Mouse (Mus musculus): Measurements from ENCODE around the gene Trim28. TPM values are rescaled to one million over a fixed set of nuclear protein-coding genes. Genes with fewer than 3 reads are reported as not detected.

The Trim28 gene
- 250 and 266 TPM in 2 replicates for polyA plus RNA-seq (2012; rRNA removed)

- H3K4me3 ChIP-seq (replicated peaks; ENCODE audit: insufficient read depth, low read depth, low read length), result no peak within 1 kb of the TSS
- no peak for TF ChIP-seq POLR2A (IDR thresholded peaks at IDR 0.05; ENCODE audit: borderline replicate concordance, insufficient read depth, low read length)
- no peak for TF ChIP-seq CTCF (IDR thresholded peaks at IDR 0.05; ENCODE audit: borderline replicate concordance, insufficient read depth, low read depth, low read length)
- no peaks in the 10 kb centered on the region for H3K27me3 ChIP-seq (ENCODE audit: control insufficient read depth, insufficient read depth, low read length)
- no peak for DNase-seq
- 81% methylated on average over 3 of the region's 3 CpGs for whole genome bisulfite sequencing
- no peak within 1 kb of the TSS for H3K27ac ChIP-seq (ENCODE audit: insufficient read depth, low read length)
- H3K4me1 ChIP-seq (ENCODE audit: control insufficient read depth, insufficient read depth, low read length), result no peaks in the 10 kb centered on the region
Measured at GRCm38 (mm10) chr7:12998851-12999250, at the start of gene Trim28. TSS of gene Trim28 (plus strand) at chr7:12999114.

- H3K4me3 ChIP-seq (replicated peaks; ENCODE audit: insufficient read depth, low read depth, low read length), result peak overlapping the region; percentile 72
- TF ChIP-seq POLR2A (IDR thresholded peaks at IDR 0.05; ENCODE audit: borderline replicate concordance, insufficient read depth, low read length) (no peak), CTCF (IDR thresholded peaks at IDR 0.05; ENCODE audit: borderline replicate concordance, insufficient read depth, low read depth, low read length) (no peak)
- H3K27ac ChIP-seq (ENCODE audit: insufficient read depth, low read length), result peak overlapping the region; percentile 15
- WGBS, result 8% methylated on average over 16 of the region's 16 CpGs
- H3K4me1 ChIP-seq (ENCODE audit: control insufficient read depth, insufficient read depth, low read length), result no peaks in the 10 kb centered on the region; the same call in 1 of the 2 replicates
- H3K27me3 ChIP-seq (ENCODE audit: control insufficient read depth, insufficient read depth, low read length), result no peaks in the 10 kb centered on the region
- DNase-seq, result no peak
Measured at GRCm38 (mm10) chr7:12949872-12950229, 49.1 kb upstream of the Trim28 start.

GRCm38 (mm10) chr7:12954896-12955295 lies 44.0 kb upstream of the Trim28 start:
- no peak for TF ChIP-seq CTCF (IDR thresholded peaks at IDR 0.05; ENCODE audit: borderline replicate concordance, insufficient read depth, low read depth, low read length)
- TF ChIP-seq POLR2A (IDR thresholded peaks at IDR 0.05; ENCODE audit: borderline replicate concordance, insufficient read depth, low read length), result no peak
- H3K4me3 ChIP-seq (replicated peaks; ENCODE audit: insufficient read depth, low read depth, low read length), result no peak overlapping the region
- H3K4me1 ChIP-seq (ENCODE audit: control insufficient read depth, insufficient read depth, low read length), result no peaks in the 10 kb centered on the region; the same call in 1 of the 2 replicates
- H3K27me3 ChIP-seq (ENCODE audit: control insufficient read depth, insufficient read depth, low read length), result no peaks in the 10 kb centered on the region
- 50% methylated on average over 3 of the region's 3 CpGs for WGBS
- no peak overlapping the region for H3K27ac ChIP-seq (ENCODE audit: insufficient read depth, low read length)
- DNase-seq, result no peak

- no peak for TF ChIP-seq POLR2A (IDR thresholded peaks at IDR 0.05; ENCODE audit: borderline replicate concordance, insufficient read depth, low read length)
- TF ChIP-seq CTCF (IDR thresholded peaks at IDR 0.05; ENCODE audit: borderline replicate concordance, insufficient read depth, low read depth, low read length), result no peak
- no peak overlapping the region for H3K4me3 ChIP-seq (replicated peaks; ENCODE audit: insufficient read depth, low read depth, low read length)
- H3K27me3 ChIP-seq (ENCODE audit: control insufficient read depth, insufficient read depth, low read length), result no peaks in the 10 kb centered on the region
- WGBS, result 74% methylated on average over 5 of the region's 5 CpGs
- DNase-seq, result no peak
- no peak overlapping the region for H3K27ac ChIP-seq (ENCODE audit: insufficient read depth, low read length)
- H3K4me1 ChIP-seq (ENCODE audit: control insufficient read depth, insufficient read depth, low read length), result no peaks in the 10 kb centered on the region
Measured at GRCm38 (mm10) chr7:12957511-12957910, 41.4 kb upstream of the Trim28 start.

GRCm38 (mm10) chr7:12958948-12959347 lies 40.0 kb upstream of the Trim28 start:
- WGBS, result 77% methylated on average over 4 of the region's 4 CpGs
- no peaks in the 10 kb centered on the region for H3K4me1 ChIP-seq (ENCODE audit: control insufficient read depth, insufficient read depth, low read length)
- DNase-seq, result no peak
- TF ChIP-seq CTCF (IDR thresholded peaks at IDR 0.05; ENCODE audit: borderline replicate concordance, insufficient read depth, low read depth, low read length), result no peak
- no peak for TF ChIP-seq POLR2A (IDR thresholded peaks at IDR 0.05; ENCODE audit: borderline replicate concordance, insufficient read depth, low read length)
- H3K27me3 ChIP-seq (ENCODE audit: control insufficient read depth, insufficient read depth, low read length), result no peaks in the 10 kb centered on the region
- H3K27ac ChIP-seq (ENCODE audit: insufficient read depth, low read length), result no peak overlapping the region
- no peak overlapping the region for H3K4me3 ChIP-seq (replicated peaks; ENCODE audit: insufficient read depth, low read depth, low read length)

GRCm38 (mm10) chr7:12959718-12960117 lies 39.2 kb upstream of the Trim28 start:
- Histone ChIP-seq H3K4me1 (ENCODE audit: control insufficient read depth, insufficient read depth, low read length) (no peaks in the 10 kb centered on the region; the same call in 1 of the 2 replicates), H3K27me3 (ENCODE audit: control insufficient read depth, insufficient read depth, low read length) (no peaks in the 10 kb centered on the region), H3K27ac (ENCODE audit: insufficient read depth, low read length) (no peak overlapping the region), H3K4me3 (replicated peaks; ENCODE audit: insufficient read depth, low read depth, low read length) (no peak overlapping the region)
- no peak for DNase-seq
- WGBS, result 28% methylated on average over 4 of the region's 4 CpGs
- no peak for TF ChIP-seq CTCF (IDR thresholded peaks at IDR 0.05; ENCODE audit: borderline replicate concordance, insufficient read depth, low read depth, low read length)
- no peak for TF ChIP-seq POLR2A (IDR thresholded peaks at IDR 0.05; ENCODE audit: borderline replicate concordance, insufficient read depth, low read length)

- Histone ChIP-seq H3K4me3 (replicated peaks; ENCODE audit: insufficient read depth, low read depth, low read length) (peak overlapping the region; percentile 100), H3K27ac (ENCODE audit: insufficient read depth, low read length) (peak overlapping the region; percentile 70), H3K4me1 (ENCODE audit: control insufficient read depth, insufficient read depth, low read length) (peaks cover 5% of the 10 kb centered on the region; the same call in 1 of the 2 replicates), H3K27me3 (ENCODE audit: control insufficient read depth, insufficient read depth, low read length) (no peaks in the 10 kb centered on the region)
- 1% methylated on average over 29 of the region's 29 CpGs for WGBS
- TF ChIP-seq CTCF (IDR thresholded peaks at IDR 0.05; ENCODE audit: borderline replicate concordance, insufficient read depth, low read depth, low read length) (no peak), POLR2A (IDR thresholded peaks at IDR 0.05; ENCODE audit: borderline replicate concordance, insufficient read depth, low read length) (peak; percentile 47; the same call in 1 of the 2 replicates)
- peak; percentile 45 to 69 for DNase-seq
Measured at GRCm38 (mm10) chr7:12961511-12962141, 37.3 kb upstream of the Trim28 start.

GRCm38 (mm10) chr7:12965678-12966091 lies 33.2 kb upstream of the Trim28 start, which contains the start of gene Zfp324:
TSS of gene Zfp324 (plus strand) at chr7:12965838.
- peak within 1 kb of the TSS; percentile 94 for H3K4me3 ChIP-seq (replicated peaks; ENCODE audit: insufficient read depth, low read depth, low read length)
- under 1% methylated on average over 23 of the region's 23 CpGs for WGBS
- DNase-seq, result peak; percentile 93 to 96
- peak; percentile 66; the same call in 1 of the 2 replicates for TF ChIP-seq POLR2A (IDR thresholded peaks at IDR 0.05; ENCODE audit: borderline replicate concordance, insufficient read depth, low read length)
- TF ChIP-seq CTCF (IDR thresholded peaks at IDR 0.05; ENCODE audit: borderline replicate concordance, insufficient read depth, low read depth, low read length), result no peak
- H3K4me1 ChIP-seq (ENCODE audit: control insufficient read depth, insufficient read depth, low read length), result peaks cover 5% of the 10 kb centered on the region; the same call in 1 of the 2 replicates
- H3K27me3 ChIP-seq (ENCODE audit: control insufficient read depth, insufficient read depth, low read length), result no peaks in the 10 kb centered on the region
- peak within 1 kb of the TSS; percentile 95 for H3K27ac ChIP-seq (ENCODE audit: insufficient read depth, low read length)
